Mouse (Mus musculus) T-helper 1 cell (primary cell): ENCODE data around the gene Gnaq.
"Not testable (repeated sequence)": the region's sequence is repeated elsewhere in the genome, so short reads cannot be mapped to it uniquely, and the experiment has no call there.

Experiments used
- in situ Hi-C: fragments of 300-600 bp; cut with MboI, MseI; formaldehyde crosslinking; loops from one replicate; pipeline ENCODE4 v1.15.1; 2025; ENCODE audit warnings: high pct_unique_total_duplicates

Gnaq gene

GRCm38 (mm10) chr19:16258766-16259355 lies 126.2 kb downstream of the Gnaq start:
- in situ Hi-C loops = no loop called here

- in situ Hi-C loops = no loop called here
Observed at GRCm38 (mm10) chr19:16259786-16260434, 127.3 kb downstream of the Gnaq start.

- in situ Hi-C loops = no loop called here
Observed at GRCm38 (mm10) chr19:16260435-16260832, 127.8 kb downstream of the Gnaq start.

GRCm38 (mm10) chr19:16260973-16261372 lies 128.3 kb downstream of the Gnaq start:
- in situ Hi-C loops = no loop called here

- in situ Hi-C loops = no loop called here
Observed at GRCm38 (mm10) chr19:16261631-16262030, 129.0 kb downstream of the Gnaq start.

- in situ Hi-C loops = no loop called here
Observed at GRCm38 (mm10) chr19:16262340-16262739, 129.7 kb downstream of the Gnaq start.

- in situ Hi-C loops = not testable (repeated sequence)
Observed at GRCm38 (mm10) chr19:16267362-16267761, 134.7 kb downstream of the Gnaq start.

- in situ Hi-C loops = no loop called here
Observed at GRCm38 (mm10) chr19:16270236-16270635, 137.6 kb downstream of the Gnaq start.

GRCm38 (mm10) chr19:16271002-16271401 lies 138.4 kb downstream of the Gnaq start:
- in situ Hi-C loops = no loop called here

- in situ Hi-C loops = no loop called here
Observed at GRCm38 (mm10) chr19:16273021-16273420, 140.4 kb downstream of the Gnaq start.

GRCm38 (mm10) chr19:16280231-16280630 lies 147.6 kb downstream of the Gnaq start:
- in situ Hi-C loops = no loop called here

- in situ Hi-C loops = loop anchor here (5.0 kb wide), 1 partner anchor 37 kb away; no protein-coding TSS in a partner anchor
Observed at GRCm38 (mm10) chr19:16285051-16286028, 152.7 kb downstream of the Gnaq start.

- in situ Hi-C loops = loop anchor here (5.0 kb wide), 1 partner anchor 36 kb away; no protein-coding TSS in a partner anchor
Observed at GRCm38 (mm10) chr19:16286451-16287175, 154.0 kb downstream of the Gnaq start.

- in situ Hi-C loops = loop anchor here (5.0 kb wide), 1 partner anchor 35 kb away; no protein-coding TSS in a partner anchor
Observed at GRCm38 (mm10) chr19:16287307-16287706, 154.7 kb downstream of the Gnaq start.

- in situ Hi-C loops = loop anchor here (5.0 kb wide), 1 partner anchor 34 kb away; no protein-coding TSS in a partner anchor
Observed at GRCm38 (mm10) chr19:16287971-16288370, 155.3 kb downstream of the Gnaq start.

GRCm38 (mm10) chr19:16291088-16291487 lies 158.5 kb downstream of the Gnaq start:
- in situ Hi-C loops = no loop called here

- in situ Hi-C loops = no loop called here
Observed at GRCm38 (mm10) chr19:16292056-16292608, 159.5 kb downstream of the Gnaq start.

- in situ Hi-C loops = no loop called here
Observed at GRCm38 (mm10) chr19:16292978-16293377, 160.3 kb downstream of the Gnaq start.

- in situ Hi-C loops = no loop called here
Observed at GRCm38 (mm10) chr19:16300413-16300812, 167.8 kb downstream of the Gnaq start.

GRCm38 (mm10) chr19:16301336-16301735 lies 168.7 kb downstream of the Gnaq start:
- in situ Hi-C loops = no loop called here

- in situ Hi-C loops = no loop called here
Observed at GRCm38 (mm10) chr19:16309031-16309430, 176.4 kb downstream of the Gnaq start.
